27 mouse cellular contexts compared by ENCODE assay signal in the genomic region with DNA sequence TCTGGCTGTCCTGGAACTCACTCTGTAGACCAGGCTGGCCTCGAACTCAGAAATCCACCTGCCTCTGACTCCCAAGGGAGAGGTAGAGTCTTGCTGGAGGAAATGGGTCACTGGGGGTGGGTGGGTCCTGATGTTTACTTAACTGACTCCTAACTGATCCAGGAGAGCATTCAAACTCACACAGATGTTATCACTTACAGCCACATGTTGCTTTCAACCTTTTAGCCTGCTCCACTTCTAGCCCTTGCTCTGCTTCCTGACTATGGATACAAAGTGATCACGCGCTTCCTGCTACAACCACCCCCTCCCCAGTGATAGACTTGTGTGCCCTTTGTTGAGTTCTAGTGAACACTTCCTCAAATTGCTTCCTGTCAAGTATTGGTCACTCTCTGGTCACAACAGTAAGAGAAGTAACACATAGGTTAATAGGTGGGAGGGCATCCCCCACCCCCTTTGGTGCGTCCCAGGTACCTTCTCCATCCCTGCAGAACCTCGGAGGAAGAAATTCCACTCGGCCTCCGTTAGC.
DNase-seq lines count a peak whose midpoint lies in the region; ATAC-seq and TF ChIP-seq lines count a peak whose summit lies in the region.
"Had no signal": no experiment of that assay in that cellular context is flagged by ENCODE, and none has a peak within 500 bp of the region (broad histone marks: within the 10 kb centered on the region; RNA-seq: fewer than 3 reads in every experiment).

No protein-coding gene starts in this region.

- H3K4me1 ChIP-seq in intestine, embryonic 16.5 days (ENCODE audit: control insufficient read depth, insufficient read depth, low read length): no peaks in the 10 kb centered on the region
- H3K4me1 ChIP-seq in intestine, postnatal 0 days (replicated peaks; ENCODE audit: control insufficient read depth, insufficient read depth, low read length): no peaks in the 10 kb centered on the region
- H3K4me1 ChIP-seq: forebrain, embryonic 10.5 days; heart, embryonic 15.5 days; hindbrain, embryonic 15.5 days; intestine, embryonic 15.5 days; limb, embryonic 10.5 days had no signal

- H3K27ac ChIP-seq in intestine, embryonic 16.5 days (ENCODE audit: low read length): no peak overlapping the region
- H3K27ac ChIP-seq in intestine, postnatal 0 days (ENCODE audit: low read depth, low read length): no peak overlapping the region
- H3K27ac ChIP-seq: forebrain, embryonic 10.5 days; heart, embryonic 15.5 days; hindbrain, embryonic 15.5 days; intestine, embryonic 15.5 days; layer of hippocampus, adult 2 months; limb, embryonic 10.5 days had no signal

- DNase-seq in 416B (ENCODE audit: low read depth): peak; percentile 14
- peak; percentile 14 for DNase-seq in embryo, embryonic 11 days
- DNase-seq in retina, embryonic 14.5 days (ENCODE audit: low spot score): no peak
- no peak for DNase-seq in urinary bladder, postnatal 25 days (ENCODE audit: low spot score)
- no peak for DNase-seq in adipocyte (ENCODE audit: low spot score)
- DNase-seq: adrenal gland, adult 8-10 months; cerebellum, adult 9-10 months; gastrocnemius, postnatal 36 days; heart, postnatal 36 days; kidney, postnatal 25 days; liver; midbrain, embryonic 14.5 days; right cerebral cortex, postnatal 4 days; thymus, postnatal 25 days had no signal

- no peaks in the 10 kb centered on the region for H3K36me3 ChIP-seq in intestine, embryonic 16.5 days (ENCODE audit: control insufficient read depth, insufficient read depth, low read length)
- no peaks in the 10 kb centered on the region for H3K36me3 ChIP-seq in intestine, postnatal 0 days (ENCODE audit: control insufficient read depth, insufficient read depth)
- H3K36me3 ChIP-seq: forebrain, embryonic 10.5 days; G1E; heart, embryonic 15.5 days; hindbrain, embryonic 15.5 days; intestine, embryonic 15.5 days; limb, embryonic 10.5 days had no signal

- H3K9ac ChIP-seq in intestine, embryonic 16.5 days (ENCODE audit: low read depth, low read length): no peak overlapping the region
- H3K9ac ChIP-seq in intestine, postnatal 0 days (ENCODE audit: low read depth, low read length): no peak overlapping the region
- H3K9ac ChIP-seq: heart, embryonic 15.5 days; hindbrain, embryonic 15.5 days; intestine, embryonic 15.5 days had no signal

- peak; percentile 23; the same call in 1 of the 2 replicates for ATAC-seq in intestine, embryonic 16.5 days
- ATAC-seq in intestine, postnatal 0 days: no peak
- peak; percentile 32 to 58; a peak in 2 of 4 replicates for ATAC-seq in hematopoietic stem cell, adult 5-6 weeks (replicated peaks in 1 of 2; ENCODE audit: insufficient read depth in 1 of 2, low FRiP score in 2 of 2, low TSS enrichment in 1 of 2, low read depth in 1 of 2, poor library complexity in 2 of 2, severe bottlenecking in 2 of 2)
- ATAC-seq: forebrain, embryonic 16.5 days; intestine, embryonic 15.5 days; Patski had no signal

- 82% methylated on average over 7 of the region's 7 CpGs for WGBS in intestine, embryonic 16.5 days
- WGBS in intestine, postnatal 0 days: 84% methylated on average over 7 of the region's 7 CpGs

- no peak overlapping the region for H3K4me2 ChIP-seq in intestine, embryonic 16.5 days (ENCODE audit: low read depth, low read length)
- no peak overlapping the region for H3K4me2 ChIP-seq in intestine, postnatal 0 days (replicated peaks; ENCODE audit: low read depth)
- H3K4me2 ChIP-seq: heart, embryonic 15.5 days; hindbrain, embryonic 15.5 days; intestine, embryonic 15.5 days had no signal

- peaks cover 11% of the 10 kb centered on the region for H3K9me3 ChIP-seq in intestine, embryonic 16.5 days (ENCODE audit: control insufficient read depth, low read length)
- H3K9me3 ChIP-seq in intestine, postnatal 0 days (ENCODE audit: control insufficient read depth): no peaks in the 10 kb centered on the region
- H3K9me3 ChIP-seq: heart, embryonic 15.5 days; hindbrain, embryonic 15.5 days; limb, embryonic 10.5 days had no signal

- H3K27me3 ChIP-seq in intestine, embryonic 16.5 days (replicated peaks; ENCODE audit: control insufficient read depth, insufficient read depth, low read length): no peaks in the 10 kb centered on the region
- H3K27me3 ChIP-seq in intestine, postnatal 0 days (replicated peaks; ENCODE audit: control insufficient read depth, insufficient read depth, low read length): no peaks in the 10 kb centered on the region
- H3K27me3 ChIP-seq: CH12.LX; heart, embryonic 15.5 days; hindbrain, embryonic 15.5 days; intestine, embryonic 15.5 days had no signal

- H3K4me3 ChIP-seq in intestine, embryonic 16.5 days (ENCODE audit: low read length): no peak overlapping the region
- no peak overlapping the region for H3K4me3 ChIP-seq in intestine, postnatal 0 days (ENCODE audit: low read depth, low read length)
- H3K4me3 ChIP-seq: forebrain, embryonic 10.5 days; heart, embryonic 15.5 days; hindbrain, embryonic 15.5 days; intestine, embryonic 15.5 days; layer of hippocampus, adult 2 months; limb, embryonic 10.5 days had no signal

- no peak for TF ChIP-seq CTCF in intestine, postnatal 0 days (IDR thresholded peaks at IDR 0.05; ENCODE audit: low read depth)

Comparison
In these comparisons a context has a peak if more than half of its experiments do, and no peak if none do; other contexts are left out.
1. DNase-seq: peak in 416B (single experiment) and embryo, embryonic 11 days (single experiment); none in retina, embryonic 14.5 days (single experiment), urinary bladder, postnatal 25 days (single experiment) and adipocyte (single experiment).